Mouse (Mus musculus): ENCODE data around the gene Nolc1. TPM values are rescaled to one million over a fixed set of nuclear protein-coding genes. Genes with fewer than 3 reads are reported as not detected.
A peak's percentile ranks its signal among the peaks of the same experiment; 100 is the strongest.

Nolc1 gene
- polyA plus RNA-seq, 1 experiment from 2014 or later = 67.2 TPM

DNA sequence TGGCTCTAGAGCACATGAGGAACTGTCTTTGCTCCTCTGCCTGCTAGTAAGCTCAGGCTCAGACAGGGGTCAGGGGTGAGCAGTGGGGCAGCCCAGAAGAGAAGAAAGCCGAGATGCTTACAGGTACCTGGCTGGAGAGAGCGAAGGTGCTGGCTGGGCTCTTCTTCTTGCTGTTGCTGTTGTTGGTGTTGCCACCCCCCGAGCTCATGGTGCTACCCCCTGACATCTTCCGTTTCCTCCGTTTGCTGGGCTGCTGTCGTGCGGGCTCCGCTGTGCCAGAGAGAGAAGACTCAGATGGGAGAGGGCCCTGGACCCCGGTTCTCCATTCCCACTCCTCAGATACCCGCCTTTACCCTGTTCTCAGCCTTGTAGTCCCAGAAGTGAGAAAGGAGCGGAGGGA is 41.8 kb upstream of the Nolc1 start:
- no peak overlapping the region for H3K27ac ChIP-seq (ENCODE audit: low read depth, low read length)
- H3K9me3 ChIP-seq (replicated peaks; ENCODE audit: control insufficient read depth, low read length) = 0 out of 2 replicates have a peak, but pooled peaks cover 4% of the 10 kb centered on the region
- peaks cover 67% of the 10 kb centered on the region for H3K36me3 ChIP-seq (ENCODE audit: control insufficient read depth, insufficient read depth, low read length)
- ATAC-seq (no peak), DNase-seq (ENCODE audit: low spot score) (no peak)
- 97% methylated on average over 11 of the region's 11 CpGs for WGBS
- H3K27me3 ChIP-seq (replicated peaks; ENCODE audit: control insufficient read depth, insufficient read depth, low read length) = no peaks in the 10 kb centered on the region
- no peak overlapping the region for H3K9ac ChIP-seq (ENCODE audit: low read length)
- peaks cover 7% of the 10 kb centered on the region for H3K4me1 ChIP-seq (ENCODE audit: control insufficient read depth, insufficient read depth, low read length)
- H3K4me2 ChIP-seq (ENCODE audit: low read length) = no peak overlapping the region
- H3K4me3 ChIP-seq (ENCODE audit: low read depth, low read length) = no peak overlapping the region

DNA sequence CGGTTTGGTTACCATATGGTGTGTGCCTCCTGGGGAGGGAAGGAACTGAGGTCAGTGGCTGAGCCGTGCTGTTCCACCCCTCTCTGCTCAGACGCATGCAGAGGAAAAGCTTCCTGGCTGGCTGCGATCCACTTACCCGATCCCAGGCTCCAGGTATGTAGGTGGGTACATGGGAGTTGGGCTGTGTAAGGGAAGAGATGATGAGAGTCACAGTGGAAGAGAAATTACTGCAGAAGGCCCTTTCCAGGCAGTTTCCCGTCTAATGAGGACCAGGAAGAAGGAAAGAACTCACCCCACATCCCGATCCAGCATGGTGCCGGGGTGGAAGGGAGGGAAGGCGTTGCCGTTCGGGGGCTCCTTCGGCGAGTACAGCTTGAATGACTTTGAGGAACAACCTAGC is 39.7 kb upstream of the Nolc1 start:
- DNase-seq (ENCODE audit: low spot score) = no peak
- Histone ChIP-seq H3K9me3 (replicated peaks; ENCODE audit: control insufficient read depth, low read length) (no peaks in the 10 kb centered on the region), H3K27me3 (replicated peaks; ENCODE audit: control insufficient read depth, insufficient read depth, low read length) (no peaks in the 10 kb centered on the region), H3K36me3 (ENCODE audit: control insufficient read depth, insufficient read depth, low read length) (peaks cover 58% of the 10 kb centered on the region), H3K27ac (ENCODE audit: low read depth, low read length) (no peak overlapping the region), H3K4me2 (ENCODE audit: low read length) (peak overlapping the region; percentile 100), H3K4me3 (ENCODE audit: low read depth, low read length) (no peak overlapping the region), H3K9ac (ENCODE audit: low read length) (0 out of 2 replicates have a peak overlapping the region, but pooled peaks have one; percentile 29), H3K4me1 (ENCODE audit: control insufficient read depth, insufficient read depth, low read length) (peaks cover 19% of the 10 kb centered on the region)
- no peak for ATAC-seq
- WGBS = 90% methylated on average over 13 of the region's 13 CpGs

DNA sequence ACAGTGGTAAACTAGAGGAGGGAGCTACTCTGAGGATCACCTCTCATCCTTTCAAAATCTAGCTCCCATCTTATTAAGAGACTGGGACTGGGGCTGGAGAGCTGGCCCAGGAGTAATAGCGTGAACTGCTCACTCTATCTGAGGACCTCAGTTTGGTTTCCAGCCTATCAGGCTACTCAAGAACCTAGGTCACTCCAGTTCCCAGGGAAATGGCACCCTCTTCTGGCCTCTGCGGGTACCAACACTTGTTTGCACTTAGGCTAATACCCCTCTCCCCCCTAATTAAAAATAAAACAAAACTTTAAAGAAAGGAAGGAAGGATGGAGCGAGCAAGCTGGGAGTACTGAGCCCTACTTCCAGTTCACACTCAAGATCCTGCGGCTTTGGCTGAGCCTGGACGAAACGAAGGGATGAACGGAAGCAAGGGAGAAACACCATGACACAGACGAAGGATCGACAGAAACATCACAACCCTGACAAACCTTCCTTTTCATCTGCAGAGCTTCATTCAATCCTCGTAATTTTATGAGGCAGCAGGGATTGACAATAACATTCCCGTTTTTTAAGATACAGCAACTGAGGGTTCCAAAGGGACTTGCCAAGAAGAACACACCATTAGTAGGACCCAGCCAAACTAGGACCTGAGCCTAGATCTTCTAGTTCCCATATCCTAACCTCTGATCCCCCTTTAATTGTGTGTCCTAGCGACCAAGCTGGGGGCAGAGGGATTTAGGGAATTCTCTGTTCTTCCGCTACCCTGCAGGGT is 39.0 kb upstream of the Nolc1 start:
- 60% methylated on average over 13 of the region's 13 CpGs for WGBS
- no peak for DNase-seq (ENCODE audit: low spot score)
- Histone ChIP-seq H3K4me1 (ENCODE audit: control insufficient read depth, insufficient read depth, low read length) (peaks cover 26% of the 10 kb centered on the region), H3K9me3 (replicated peaks; ENCODE audit: control insufficient read depth, low read length) (no peaks in the 10 kb centered on the region), H3K4me2 (ENCODE audit: low read length) (peak overlapping the region; percentile 100), H3K36me3 (ENCODE audit: control insufficient read depth, insufficient read depth, low read length) (peaks cover 51% of the 10 kb centered on the region), H3K27me3 (replicated peaks; ENCODE audit: control insufficient read depth, insufficient read depth, low read length) (no peaks in the 10 kb centered on the region), H3K4me3 (ENCODE audit: low read depth, low read length) (peak overlapping the region; percentile 78), H3K9ac (ENCODE audit: low read length) (peak overlapping the region; percentile 98), H3K27ac (ENCODE audit: low read depth, low read length) (no peak overlapping the region)
- ATAC-seq = no peak

DNA sequence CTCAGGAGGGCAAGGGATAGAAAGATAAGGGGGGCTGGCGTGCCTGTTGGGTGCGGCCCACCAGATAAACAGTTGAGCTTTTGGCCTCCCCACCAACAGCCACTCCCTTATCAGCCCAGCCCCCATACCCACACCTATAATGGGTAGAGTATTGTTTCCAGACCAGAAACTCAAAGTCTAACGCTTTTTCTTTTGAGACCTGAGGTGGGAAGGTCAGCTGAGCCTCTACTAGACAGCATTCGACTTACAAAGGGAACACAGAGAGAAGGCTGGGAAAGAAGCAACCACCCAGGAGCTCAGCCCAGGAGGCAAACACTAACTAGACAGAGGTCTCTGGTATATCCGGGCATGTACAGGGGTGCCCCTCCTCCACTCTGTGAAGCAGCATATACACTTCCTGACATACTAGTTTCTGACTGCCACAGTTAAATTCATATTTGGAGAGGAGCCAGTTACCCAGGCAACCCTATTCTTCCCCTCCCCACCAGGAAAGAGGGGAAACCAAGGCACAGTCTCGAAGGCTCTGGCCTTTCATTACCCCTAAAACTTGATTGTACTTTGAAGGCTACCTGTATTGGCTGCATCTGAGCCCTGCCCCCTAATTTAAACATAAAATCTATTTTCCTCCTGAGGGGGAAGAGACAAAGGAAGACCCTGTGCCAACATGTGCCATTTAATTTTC is 38.3 kb upstream of the Nolc1 start:
- H3K36me3 ChIP-seq (ENCODE audit: control insufficient read depth, insufficient read depth, low read length) = peaks cover 44% of the 10 kb centered on the region
- H3K4me3 ChIP-seq (ENCODE audit: low read depth, low read length) = peak overlapping the region; percentile 78
- DNase-seq (ENCODE audit: low spot score) (peak; percentile 59), ATAC-seq (no peak)
- no peaks in the 10 kb centered on the region for H3K27me3 ChIP-seq (replicated peaks; ENCODE audit: control insufficient read depth, insufficient read depth, low read length)
- H3K9ac ChIP-seq (ENCODE audit: low read length) = peak overlapping the region; percentile 98
- H3K9me3 ChIP-seq (replicated peaks; ENCODE audit: control insufficient read depth, low read length) = no peaks in the 10 kb centered on the region
- WGBS = 15% methylated on average over 6 of the region's 6 CpGs
- H3K27ac ChIP-seq (ENCODE audit: low read depth, low read length) = peak overlapping the region; percentile 41; the same call in 1 of the 2 replicates
- H3K4me1 ChIP-seq (ENCODE audit: control insufficient read depth, insufficient read depth, low read length) = peaks cover 29% of the 10 kb centered on the region
- peak overlapping the region; percentile 100 for H3K4me2 ChIP-seq (ENCODE audit: low read length)

DNA sequence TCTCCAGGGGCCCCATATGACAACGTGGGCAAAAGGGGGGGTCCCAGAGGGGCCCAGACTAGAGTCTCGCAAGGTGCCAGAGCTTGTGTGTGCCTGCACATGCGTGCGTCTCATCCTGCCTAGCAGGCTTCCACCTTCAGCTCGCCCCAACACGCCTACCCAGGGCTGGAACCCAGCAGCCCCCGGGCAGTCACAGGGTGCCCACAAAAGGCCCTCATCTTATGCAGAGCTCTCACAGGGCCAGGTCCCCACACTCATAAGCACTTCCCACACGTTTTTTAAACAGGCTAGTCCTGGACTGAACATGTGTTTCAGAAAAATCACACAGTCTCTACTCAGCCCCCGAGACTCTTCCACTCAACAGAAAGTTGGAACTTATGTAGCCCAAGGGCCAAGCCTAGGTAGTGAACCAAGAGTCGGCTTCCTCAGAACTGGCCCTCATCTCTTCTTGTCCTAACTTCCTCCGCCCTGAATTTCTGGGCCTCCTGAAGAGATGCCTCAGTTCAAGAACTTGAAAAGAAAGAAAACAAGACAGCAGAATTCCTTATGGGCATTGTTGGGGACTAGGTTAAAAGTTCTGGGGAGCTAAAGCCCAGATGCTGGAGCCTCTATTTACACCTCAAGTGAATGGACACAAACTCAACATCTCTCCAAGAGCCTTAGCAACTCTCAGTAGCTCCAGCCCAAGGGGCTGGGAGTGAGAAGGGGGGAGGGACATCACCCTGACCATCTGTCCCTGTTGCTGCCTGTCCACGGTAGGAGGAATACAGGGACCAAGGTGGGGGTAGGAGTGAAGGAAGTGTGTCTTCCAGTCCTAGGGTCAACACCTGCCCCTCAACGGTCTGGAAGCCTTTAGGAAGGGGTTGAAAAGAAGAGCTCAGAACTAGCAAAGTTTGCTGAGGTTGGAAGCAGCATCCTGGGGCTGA is 37.5 kb upstream of the Nolc1 start:
- H3K27me3 ChIP-seq (replicated peaks; ENCODE audit: control insufficient read depth, insufficient read depth, low read length) = no peaks in the 10 kb centered on the region
- peak overlapping the region; percentile 98 for H3K9ac ChIP-seq (ENCODE audit: low read length)
- peaks cover 36% of the 10 kb centered on the region for H3K36me3 ChIP-seq (ENCODE audit: control insufficient read depth, insufficient read depth, low read length)
- 4% methylated on average over 13 of the region's 13 CpGs for WGBS
- H3K9me3 ChIP-seq (replicated peaks; ENCODE audit: control insufficient read depth, low read length) = no peaks in the 10 kb centered on the region
- H3K4me2 ChIP-seq (ENCODE audit: low read length) = peak overlapping the region; percentile 100
- no peak for ATAC-seq
- peak overlapping the region; percentile 78 for H3K4me3 ChIP-seq (ENCODE audit: low read depth, low read length)
- H3K27ac ChIP-seq (ENCODE audit: low read depth, low read length) = peak overlapping the region; percentile 96
- H3K4me1 ChIP-seq (ENCODE audit: control insufficient read depth, insufficient read depth, low read length) = peaks cover 37% of the 10 kb centered on the region
- no peak for DNase-seq (ENCODE audit: low spot score)

DNA sequence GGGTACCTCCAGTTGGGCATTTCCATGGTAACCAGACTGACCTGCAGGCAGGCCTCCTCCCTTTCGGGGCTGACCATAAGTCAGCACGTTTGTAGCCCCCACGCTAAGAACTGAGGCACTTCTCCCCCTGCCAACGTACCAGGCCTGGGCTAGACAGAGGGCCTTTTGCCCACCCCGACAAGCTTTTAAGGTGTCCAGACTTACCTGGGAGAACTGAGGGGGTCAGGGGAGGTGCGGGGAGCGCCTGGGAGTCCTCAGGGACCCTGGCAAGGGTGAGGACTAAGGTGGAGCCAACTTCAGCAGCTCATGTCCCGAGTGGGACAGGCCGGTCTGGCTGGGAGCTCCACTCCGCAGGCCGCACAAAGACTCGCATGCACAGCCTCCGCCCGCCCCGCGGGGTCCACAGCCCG is 36.8 kb upstream of the Nolc1 start:
- Histone ChIP-seq H3K9ac (ENCODE audit: low read length) (peak overlapping the region; percentile 98), H3K9me3 (replicated peaks; ENCODE audit: control insufficient read depth, low read length) (no peaks in the 10 kb centered on the region), H3K27me3 (replicated peaks; ENCODE audit: control insufficient read depth, insufficient read depth, low read length) (no peaks in the 10 kb centered on the region), H3K27ac (ENCODE audit: low read depth, low read length) (peak overlapping the region; percentile 96), H3K4me2 (ENCODE audit: low read length) (peak overlapping the region; percentile 100), H3K4me3 (ENCODE audit: low read depth, low read length) (peak overlapping the region; percentile 78), H3K4me1 (ENCODE audit: control insufficient read depth, insufficient read depth, low read length) (peaks cover 42% of the 10 kb centered on the region), H3K36me3 (ENCODE audit: control insufficient read depth, insufficient read depth, low read length) (peaks cover 29% of the 10 kb centered on the region)
- ATAC-seq (peak; percentile 31), DNase-seq (ENCODE audit: low spot score) (no peak)
- WGBS = under 1% methylated on average over 12 of the region's 17 CpGs

DNA sequence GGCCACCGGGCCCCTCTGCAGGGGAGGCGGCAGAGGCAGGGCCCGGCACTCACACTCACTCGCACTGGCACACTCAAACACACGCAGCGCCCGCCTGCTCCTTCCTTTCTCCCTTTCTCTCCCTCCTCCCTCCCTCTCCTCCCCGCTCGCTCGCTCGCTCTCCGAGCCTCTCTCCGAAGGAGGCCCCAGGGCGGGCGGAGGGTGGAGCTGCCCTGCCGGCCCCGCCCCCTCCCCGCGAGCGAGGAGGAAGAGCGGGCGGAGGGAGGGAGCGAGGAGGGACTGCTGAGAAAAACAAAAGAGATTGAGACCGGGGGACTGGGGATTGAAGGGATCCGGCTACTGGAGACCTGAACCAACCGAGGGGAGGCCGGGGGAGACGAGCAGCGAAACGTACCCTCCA is 36.2 kb upstream of the Nolc1 start:
- peak; percentile 97 for DNase-seq (ENCODE audit: low spot score)
- H3K36me3 ChIP-seq (ENCODE audit: control insufficient read depth, insufficient read depth, low read length) = peaks cover 23% of the 10 kb centered on the region
- peak overlapping the region; percentile 100 for H3K4me2 ChIP-seq (ENCODE audit: low read length)
- no peaks in the 10 kb centered on the region for H3K9me3 ChIP-seq (replicated peaks; ENCODE audit: control insufficient read depth, low read length)
- peak; percentile 76 for ATAC-seq
- H3K27ac ChIP-seq (ENCODE audit: low read depth, low read length) = peak overlapping the region; percentile 96
- under 1% methylated on average over 21 of the region's 30 CpGs for WGBS
- H3K4me3 ChIP-seq (ENCODE audit: low read depth, low read length) = peak overlapping the region; percentile 78
- H3K9ac ChIP-seq (ENCODE audit: low read length) = peak overlapping the region; percentile 98
- peaks cover 45% of the 10 kb centered on the region for H3K4me1 ChIP-seq (ENCODE audit: control insufficient read depth, insufficient read depth, low read length)
- no peaks in the 10 kb centered on the region for H3K27me3 ChIP-seq (replicated peaks; ENCODE audit: control insufficient read depth, insufficient read depth, low read length)

- DNase-seq (ENCODE audit: low spot score) = no peak
- Histone ChIP-seq H3K27me3 (replicated peaks; ENCODE audit: control insufficient read depth, insufficient read depth, low read length) (no peaks in the 10 kb centered on the region), H3K4me3 (ENCODE audit: low read depth, low read length) (peak overlapping the region; percentile 78), H3K9ac (ENCODE audit: low read length) (peak overlapping the region; percentile 98), H3K27ac (ENCODE audit: low read depth, low read length) (peak overlapping the region; percentile 96), H3K36me3 (ENCODE audit: control insufficient read depth, insufficient read depth, low read length) (peaks cover 15% of the 10 kb centered on the region), H3K4me2 (ENCODE audit: low read length) (peak overlapping the region; percentile 100), H3K4me1 (ENCODE audit: control insufficient read depth, insufficient read depth, low read length) (peaks cover 45% of the 10 kb centered on the region), H3K9me3 (replicated peaks; ENCODE audit: control insufficient read depth, low read length) (no peaks in the 10 kb centered on the region)
- 30% methylated on average over 14 of the region's 14 CpGs for WGBS
- no peak for ATAC-seq
These were observed 35.3 kb upstream of the Nolc1 start for GRCm38 (mm10) chr19:46040149-46040902.

All from forebrain, embryonic 14.5 days (tissue).